Comparison of ENCODE assay signal across 14 mouse cellular contexts in genomic region chr12:108710861-108711615, GRCm38 (mm10). TPM values are rescaled to one million over a fixed set of nuclear protein-coding genes. Genes with fewer than 3 reads are reported as not detected.
DNase-seq lines count a peak whose midpoint lies in the region; ATAC-seq lines count a peak whose summit lies in the region.
"Had no signal": no experiment of that assay in that cellular context is flagged by ENCODE, and none has a peak within 500 bp of the region (broad histone marks: within the 10 kb centered on the region; RNA-seq: fewer than 3 reads in every experiment).

No protein-coding gene starts in this region.

- H3K36me3 ChIP-seq in liver, embryonic 11.5 days (ENCODE audit: control insufficient read depth, insufficient read depth, low read length), result no peaks in the 10 kb centered on the region
- no peaks in the 10 kb centered on the region for H3K36me3 ChIP-seq in liver, embryonic 12.5 days
- H3K36me3 ChIP-seq in liver, embryonic 16.5 days (ENCODE audit: control insufficient read depth, insufficient read depth), result no peaks in the 10 kb centered on the region
- H3K36me3 ChIP-seq in stomach, embryonic 14.5 days (ENCODE audit: control insufficient read depth, insufficient read depth, low read length), result no peaks in the 10 kb centered on the region
- no peaks in the 10 kb centered on the region for H3K36me3 ChIP-seq in forebrain, embryonic 14.5 days (ENCODE audit: control insufficient read depth, insufficient read depth, low read length)
- no peaks in the 10 kb centered on the region for H3K36me3 ChIP-seq in midbrain, embryonic 16.5 days (ENCODE audit: control insufficient read depth, insufficient read depth, low read length)
- H3K36me3 ChIP-seq: forebrain, embryonic 12.5 days had no signal

- H3K27me3 ChIP-seq in liver, embryonic 11.5 days (replicated peaks; ENCODE audit: control insufficient read depth, insufficient read depth, low read length), result no peaks in the 10 kb centered on the region
- H3K27me3 ChIP-seq in liver, embryonic 12.5 days (replicated peaks), result no peaks in the 10 kb centered on the region
- no peaks in the 10 kb centered on the region for H3K27me3 ChIP-seq in liver, embryonic 16.5 days (ENCODE audit: control insufficient read depth, insufficient read depth, low read depth, low read length)
- H3K27me3 ChIP-seq in stomach, embryonic 14.5 days (ENCODE audit: control insufficient read depth, insufficient read depth, low read length), result no peaks in the 10 kb centered on the region
- no peaks in the 10 kb centered on the region for H3K27me3 ChIP-seq in forebrain, embryonic 14.5 days (replicated peaks; ENCODE audit: control insufficient read depth, insufficient read depth, low read length)
- no peaks in the 10 kb centered on the region for H3K27me3 ChIP-seq in midbrain, embryonic 16.5 days (ENCODE audit: control insufficient read depth, insufficient read depth, low read depth, low read length)
- H3K27me3 ChIP-seq: forebrain, embryonic 12.5 days had no signal

- H3K9me3 ChIP-seq in liver, embryonic 11.5 days (ENCODE audit: control insufficient read depth, low read length), result no peaks in the 10 kb centered on the region
- H3K9me3 ChIP-seq in liver, embryonic 12.5 days (replicated peaks), result no peaks in the 10 kb centered on the region
- no peaks in the 10 kb centered on the region for H3K9me3 ChIP-seq in liver, embryonic 16.5 days (replicated peaks; ENCODE audit: control insufficient read depth, low read length)
- no peaks in the 10 kb centered on the region for H3K9me3 ChIP-seq in stomach, embryonic 14.5 days (ENCODE audit: control insufficient read depth, low read depth, low read length)
- no peaks in the 10 kb centered on the region for H3K9me3 ChIP-seq in forebrain, embryonic 14.5 days (replicated peaks; ENCODE audit: control insufficient read depth, low read length)
- no peaks in the 10 kb centered on the region for H3K9me3 ChIP-seq in midbrain, embryonic 16.5 days (replicated peaks; ENCODE audit: control insufficient read depth, low read length, poor library complexity, severe bottlenecking)
- H3K9me3 ChIP-seq: forebrain, embryonic 12.5 days had no signal

- no peak for ATAC-seq in liver, embryonic 11.5 days (replicated peaks; ENCODE audit: low FRiP score)
- no peak for ATAC-seq in liver, embryonic 12.5 days
- peak; percentile 65 for ATAC-seq in liver, embryonic 16.5 days (ENCODE audit: low read depth)
- ATAC-seq in stomach, embryonic 14.5 days (ENCODE audit: insufficient number of reproducible peaks, insufficient read depth, low FRiP score, low read depth), result peak; percentile 68
- ATAC-seq in forebrain, embryonic 14.5 days, result no peak
- ATAC-seq in midbrain, embryonic 16.5 days, result no peak

- H3K4me2 ChIP-seq in liver, embryonic 11.5 days, result no peak overlapping the region
- H3K4me2 ChIP-seq in liver, embryonic 12.5 days, result no peak overlapping the region
- H3K4me2 ChIP-seq in liver, embryonic 16.5 days (ENCODE audit: low read depth, low read length), result no peak overlapping the region
- 0 out of 2 replicates have a peak overlapping the region, but pooled peaks have one; percentile 3 for H3K4me2 ChIP-seq in stomach, embryonic 14.5 days (replicated peaks; ENCODE audit: low read depth, low read length)
- no peak overlapping the region for H3K4me2 ChIP-seq in forebrain, embryonic 14.5 days (ENCODE audit: low read length)
- no peak overlapping the region for H3K4me2 ChIP-seq in midbrain, embryonic 16.5 days (ENCODE audit: low read length)
- H3K4me2 ChIP-seq: forebrain, embryonic 12.5 days; hindbrain, embryonic 14.5 days had no signal

- H3K4me3 ChIP-seq in liver, embryonic 11.5 days (ENCODE audit: low read depth, low read length), result no peak overlapping the region
- H3K4me3 ChIP-seq in liver, embryonic 12.5 days, result no peak overlapping the region
- H3K4me3 ChIP-seq in liver, embryonic 16.5 days (ENCODE audit: low read depth, low read length), result no peak overlapping the region
- H3K4me3 ChIP-seq in stomach, embryonic 14.5 days (ENCODE audit: low read depth, low read length), result no peak overlapping the region
- no peak overlapping the region for H3K4me3 ChIP-seq in forebrain, embryonic 14.5 days (ENCODE audit: low read depth, low read length)
- H3K4me3 ChIP-seq in midbrain, embryonic 16.5 days (ENCODE audit: low read depth, low read length), result no peak overlapping the region
- H3K4me3 ChIP-seq: forebrain, embryonic 12.5 days had no signal

- H3K4me1 ChIP-seq in liver, embryonic 11.5 days (replicated peaks; ENCODE audit: control insufficient read depth, insufficient read depth, low read length), result no peaks in the 10 kb centered on the region
- H3K4me1 ChIP-seq in liver, embryonic 12.5 days, result no peaks in the 10 kb centered on the region
- no peaks in the 10 kb centered on the region for H3K4me1 ChIP-seq in liver, embryonic 16.5 days (ENCODE audit: control insufficient read depth, low read depth, low read length)
- H3K4me1 ChIP-seq in stomach, embryonic 14.5 days (ENCODE audit: control insufficient read depth, insufficient read depth, low read length), result no peaks in the 10 kb centered on the region
- H3K4me1 ChIP-seq in forebrain, embryonic 14.5 days (ENCODE audit: control insufficient read depth, insufficient read depth, low read length), result no peaks in the 10 kb centered on the region
- H3K4me1 ChIP-seq in midbrain, embryonic 16.5 days (ENCODE audit: control insufficient read depth, insufficient read depth, low read length), result no peaks in the 10 kb centered on the region
- H3K4me1 ChIP-seq: forebrain, embryonic 12.5 days had no signal

- peak; percentile 23 for DNase-seq in liver, embryonic 11.5 days (ENCODE audit: low spot score)
- DNase-seq in kidney, adult 8-10 months, result peak; percentile 82 to 91
- no peak for DNase-seq in forebrain, embryonic 14.5 days (ENCODE audit: low spot score)
- no peak for DNase-seq in cerebellum, adult 18-20 months
- DNase-seq: adrenal gland, postnatal 14 days; cerebellum, adult 11-12 months; heart, adult 18-20 months; right cerebral cortex, postnatal 14 days had no signal

- 72% methylated on average over 9 of the region's 9 CpGs for WGBS in liver, embryonic 11.5 days
- 68% methylated on average over 9 of the region's 9 CpGs for WGBS in liver, embryonic 12.5 days (ENCODE audit: insufficient replicate concordance)
- WGBS in liver, embryonic 16.5 days (ENCODE audit: insufficient replicate concordance), result 54% methylated on average over 9 of the region's 9 CpGs
- WGBS in stomach, embryonic 14.5 days, result 64% methylated on average over 9 of the region's 9 CpGs
- WGBS in forebrain, embryonic 14.5 days, result 86% methylated on average over 9 of the region's 9 CpGs
- 87% methylated on average over 9 of the region's 9 CpGs for WGBS in midbrain, embryonic 16.5 days

- no peak overlapping the region for H3K9ac ChIP-seq in liver, embryonic 11.5 days (ENCODE audit: low read depth, low read length)
- no peak overlapping the region for H3K9ac ChIP-seq in liver, embryonic 12.5 days
- no peak overlapping the region for H3K9ac ChIP-seq in liver, embryonic 16.5 days (ENCODE audit: low read depth, low read length)
- no peak overlapping the region for H3K9ac ChIP-seq in stomach, embryonic 14.5 days (replicated peaks; ENCODE audit: low read depth, low read length)
- H3K9ac ChIP-seq in forebrain, embryonic 14.5 days (ENCODE audit: low read length), result no peak overlapping the region
- no peak overlapping the region for H3K9ac ChIP-seq in midbrain, embryonic 16.5 days (ENCODE audit: low read depth, low read length)
- H3K9ac ChIP-seq: forebrain, embryonic 12.5 days; hindbrain, embryonic 14.5 days had no signal

- H3K27ac ChIP-seq in liver, embryonic 11.5 days (ENCODE audit: low read depth, low read length), result no peak overlapping the region
- no peak overlapping the region for H3K27ac ChIP-seq in liver, embryonic 12.5 days
- H3K27ac ChIP-seq in liver, embryonic 16.5 days (ENCODE audit: low read length), result peak overlapping the region; percentile 21
- peak overlapping the region; percentile 78 for H3K27ac ChIP-seq in stomach, embryonic 14.5 days (ENCODE audit: low read length)
- H3K27ac ChIP-seq in forebrain, embryonic 14.5 days (ENCODE audit: low read depth, low read length), result no peak overlapping the region
- no peak overlapping the region for H3K27ac ChIP-seq in midbrain, embryonic 16.5 days (ENCODE audit: low read length)
- H3K27ac ChIP-seq: forebrain, embryonic 12.5 days; hindbrain, embryonic 14.5 days had no signal

RNA-seq across cellular contexts. Expression of gene Degs2, which starts 8.9 kb away (rescaled TPM):
- polyA plus RNA-seq in liver, embryonic 11.5 days (2014; fragmentation: Nextera tagmentation; extraction: Ambion mirVana), result 0.33 and 0.48 TPM in 2 replicates
- 0.15 and 0.42 TPM in 2 replicates for polyA plus RNA-seq in liver, embryonic 12.5 days (2016; fragmentation: Nextera tagmentation; extraction: Ambion mirVana)
- polyA plus RNA-seq in liver, embryonic 16.5 days (2015; fragmentation: Nextera tagmentation; extraction: Ambion mirVana), result 1.2 TPM in 1 of 2 replicates, not detected in the other
- polyA plus RNA-seq in stomach, embryonic 14.5 days (2014; fragmentation: Nextera tagmentation; extraction: Ambion mirVana), result 17.3 and 17.9 TPM in 2 replicates
- 1.1 and 1.3 TPM in 2 replicates for polyA plus RNA-seq in forebrain, embryonic 14.5 days (2014; fragmentation: Nextera tagmentation; extraction: Ambion mirVana)
- 2.9 and 3.3 TPM in 2 replicates for polyA plus RNA-seq in midbrain, embryonic 16.5 days (2015; fragmentation: Nextera tagmentation; extraction: Ambion mirVana)

Comparison
In these comparisons a context has a peak if more than half of its experiments do, and no peak if none do; other contexts are left out.
1. ATAC-seq: peak in liver, embryonic 16.5 days (single experiment) and stomach, embryonic 14.5 days (single experiment); none in liver, embryonic 11.5 days (single experiment), liver, embryonic 12.5 days (single experiment), forebrain, embryonic 14.5 days (single experiment) and midbrain, embryonic 16.5 days (single experiment).
2. H3K27ac ChIP-seq: peak in liver, embryonic 16.5 days (single experiment) and stomach, embryonic 14.5 days (single experiment); none in liver, embryonic 11.5 days (single experiment), liver, embryonic 12.5 days (single experiment), forebrain, embryonic 14.5 days (single experiment) and midbrain, embryonic 16.5 days (single experiment).
3. DNase-seq: peak in liver, embryonic 11.5 days (single experiment) and kidney, adult 8-10 months (2 of 2); none in forebrain, embryonic 14.5 days (single experiment) and cerebellum, adult 18-20 months (0 of 2).